Mouse (Mus musculus) adrenal gland, adult 10 weeks (tissue): ENCODE data around the gene Rc3h2. TPM values are rescaled to one million over a fixed set of nuclear protein-coding genes. Genes with fewer than 3 reads are reported as not detected.

ENCODE experiments used
- polyA plus RNA-seq: library from polyadenylated mRNA; stranded (reverse); fragments of 350-450 nt; fragmentation: Illumina TruSeq; extraction: RNeasy Lipid Tissue Mini Kit (QIAGEN cat#74804); gene quantifications from one replicate; pipeline ENCODE4 v1.2.3, GENCODE M21; 2014; ENCODE audit warnings: low read depth, low replicate concordance

Gene Rc3h2
- 55.3 TPM for polyA plus RNA-seq

GRCm38 (mm10) chr2:37422306-37423304 is at the start of gene Rc3h2:
Gene Rc3h2 (minus strand): TSS chr2:37422903.

GRCm38 (mm10) chr2:37442611-37443591 is 20.2 kb upstream of the Rc3h2 start, which contains the start of the genes Zbtb26, Zbtb6 and Rabgap1:
Gene Zbtb26 (minus strand): TSS chr2:37443135.
Gene Zbtb6 (minus strand): TSS chr2:37443171.
Gene Rabgap1 (plus strand): TSS chr2:37443279.

GRCm38 (mm10) chr2:37358633-37359540 is 63.8 kb downstream of the Rc3h2 start, which contains the start of gene Pdcl:
Gene Pdcl (minus strand): TSS chr2:37359332.

GRCm38 (mm10) chr2:37326215-37326614 is 96.5 kb downstream of the Rc3h2 start, which contains the start of gene Olfr368:
Gene Olfr368 (plus strand): TSS chr2:37326515.

Other genes starting within 250 kb of the Rc3h2 start
- not detected for gene Olfr365, start 234.7 kb downstream of the Rc3h2 start, polyA plus RNA-seq
- gene Olfr366, start 211.3 kb downstream of the Rc3h2 start, polyA plus RNA-seq = not detected
- gene Olfr368, start 96.4 kb downstream of the Rc3h2 start, polyA plus RNA-seq = not detected
- gene Pdcl, start 63.6 kb downstream of the Rc3h2 start, polyA plus RNA-seq = 111 TPM
- gene Zbtb26, start 20.2 kb upstream of the Rc3h2 start, polyA plus RNA-seq = 20.5 TPM
- 56.1 TPM for gene Zbtb6, start 20.3 kb upstream of the Rc3h2 start, polyA plus RNA-seq
- 80.6 TPM for gene Rabgap1, start 20.4 kb upstream of the Rc3h2 start, polyA plus RNA-seq
- gene Gpr21, start 93.4 kb upstream of the Rc3h2 start, polyA plus RNA-seq = not detected